Mouse (Mus musculus) neural tube, embryonic 10.5 days (tissue): ENCODE measurements around the gene Slc25a36.

Experiments
- DNase-seq: peaks from one replicate; pipeline ENCODE4 v3.0.0-alpha.2; 2017; ENCODE audit warnings: low spot score; ENCODE audit errors: extremely low spot score

The Slc25a36 gene

GRCm38 (mm10) chr9:97110571-97111390 lies at the start of gene Slc25a36:
Slc25a36 (minus strand) TSS chr9:97111157.
- DNase-seq: peak; percentile 99

- DNase-seq: no peak
Measured at GRCm38 (mm10) chr9:97158412-97158811, 47.5 kb upstream of the Slc25a36 start.

GRCm38 (mm10) chr9:97155981-97156380 lies 45.0 kb upstream of the Slc25a36 start:
- DNase-seq: no peak

GRCm38 (mm10) chr9:97154956-97155355 lies 44.0 kb upstream of the Slc25a36 start:
- no peak for DNase-seq

GRCm38 (mm10) chr9:97153006-97153405 lies 42.0 kb upstream of the Slc25a36 start:
- DNase-seq: no peak

GRCm38 (mm10) chr9:97147270-97147669 lies 36.3 kb upstream of the Slc25a36 start:
- DNase-seq: no peak

GRCm38 (mm10) chr9:97145351-97145750 lies 34.4 kb upstream of the Slc25a36 start:
- DNase-seq: no peak

- DNase-seq: no peak
Measured at GRCm38 (mm10) chr9:97143416-97143815, 32.5 kb upstream of the Slc25a36 start.

- DNase-seq: no peak
Measured at GRCm38 (mm10) chr9:97142558-97142957, 31.6 kb upstream of the Slc25a36 start.

GRCm38 (mm10) chr9:97141723-97142122 lies 30.8 kb upstream of the Slc25a36 start:
- DNase-seq: no peak

- no peak for DNase-seq
Measured at GRCm38 (mm10) chr9:97140145-97140932, 29.4 kb upstream of the Slc25a36 start.

- DNase-seq: no peak
Measured at GRCm38 (mm10) chr9:97137678-97138077, 26.7 kb upstream of the Slc25a36 start.

- DNase-seq: no peak
Measured at GRCm38 (mm10) chr9:97137116-97137515, 26.2 kb upstream of the Slc25a36 start.

GRCm38 (mm10) chr9:97135866-97136265 lies 24.9 kb upstream of the Slc25a36 start:
- DNase-seq: no peak

- no peak for DNase-seq
Measured at GRCm38 (mm10) chr9:97133178-97133577, 22.2 kb upstream of the Slc25a36 start.

- DNase-seq: no peak
Measured at GRCm38 (mm10) chr9:97130001-97130400, 19.0 kb upstream of the Slc25a36 start.

- DNase-seq: no peak
Measured at GRCm38 (mm10) chr9:97123934-97124692, 13.2 kb upstream of the Slc25a36 start.

GRCm38 (mm10) chr9:97121432-97121831 lies 10.5 kb upstream of the Slc25a36 start:
- no peak for DNase-seq

- DNase-seq: no peak
Measured at GRCm38 (mm10) chr9:97114271-97114670, 3.3 kb upstream of the Slc25a36 start.

- DNase-seq: no peak
Measured at GRCm38 (mm10) chr9:97113555-97113929, 2.6 kb upstream of the Slc25a36 start.

- no peak for DNase-seq
Measured at GRCm38 (mm10) chr9:97112797-97113554, 2.0 kb upstream of the Slc25a36 start.
